Mouse (Mus musculus) neural tube, embryonic 14.5 days (tissue): ENCODE measurements around the gene Lyrm9. TPM values are rescaled to one million over a fixed set of nuclear protein-coding genes. Genes with fewer than 3 reads are reported as not detected.

Experiments used
- ATAC-seq: fragments of 200-750 bp; cut with Nextera tagmentation; 2 replicates; pipeline ENCODE4 v1.8.0; 2017; ENCODE audit warnings: low read depth, mild to moderate bottlenecking, moderate TSS enrichment, moderate library complexity
- H3K27ac ChIP-seq: fragments of 300-500 bp; sonication (generic); 2 replicates; pipeline ENCODE4 v1.5.1; 2014; ENCODE audit warnings: low read depth, mild to moderate bottlenecking, control low read depth, low read length, moderate library complexity, mixed read lengths
- H3K27me3 ChIP-seq: fragments of 300-500 bp; sonication (generic); 2 replicates; pipeline ENCODE4 v1.6.1; 2014; ENCODE audit warnings: low read length; ENCODE audit not compliant: control insufficient read depth, insufficient read depth
- H3K36me3 ChIP-seq: fragments of 300-500 bp; sonication (generic); 2 replicates; pipeline ENCODE4 v1.6.1; 2014; ENCODE audit warnings: low read length, mixed read lengths; ENCODE audit not compliant: control insufficient read depth, insufficient read depth
- H3K4me1 ChIP-seq: fragments of 300-500 bp; sonication (generic); 2 replicates; pipeline ENCODE4 v1.6.1; 2014; ENCODE audit warnings: low read length; ENCODE audit not compliant: control insufficient read depth, insufficient read depth
- H3K4me2 ChIP-seq: fragments of 300-500 bp; sonication (generic); 2 replicates; pipeline ENCODE4 v1.6.1; 2014; ENCODE audit warnings: mild to moderate bottlenecking, low read depth, low read length, control low read depth
- H3K4me3 ChIP-seq: fragments of 300-500 bp; sonication (generic); 2 replicates; pipeline ENCODE4 v1.5.1; 2014; ENCODE audit warnings: low read depth, low read length, control low read depth, mixed read lengths
- H3K9ac ChIP-seq: fragments of 300-500 bp; sonication (generic); replicated peaks from 2 replicates; pipeline ENCODE4 v1.6.1; 2014; ENCODE audit warnings: low read depth, mild to moderate bottlenecking, control low read depth, low read length, mixed read lengths
- H3K9me3 ChIP-seq: fragments of 300-500 bp; sonication (generic); 2 replicates; pipeline ENCODE4 v1.6.1; 2016; ENCODE audit warnings: low read length; ENCODE audit not compliant: control insufficient read depth
- WGBS: fragments of 180-500 bp; shearing (Covaris S2); extraction: QIAGEN DNeasy Blood & Tissue Kit; methylation state at CpG from one replicate; pipeline ENCODE4 v1.1.7; 2014; 5-methylcytosine and 5-hydroxymethylcytosine counted together
- polyA plus RNA-seq: library from polyadenylated mRNA; unstranded; fragments of >200 nt; fragmentation: Nextera tagmentation; extraction: Ambion mirVana; gene quantifications from 2 replicates; pipeline ENCODE4 v1.2.1, GENCODE M21; 2014

The Lyrm9 gene
- polyA plus RNA-seq, 1 experiment from 2014 or later: 39.3 TPM

DNA sequence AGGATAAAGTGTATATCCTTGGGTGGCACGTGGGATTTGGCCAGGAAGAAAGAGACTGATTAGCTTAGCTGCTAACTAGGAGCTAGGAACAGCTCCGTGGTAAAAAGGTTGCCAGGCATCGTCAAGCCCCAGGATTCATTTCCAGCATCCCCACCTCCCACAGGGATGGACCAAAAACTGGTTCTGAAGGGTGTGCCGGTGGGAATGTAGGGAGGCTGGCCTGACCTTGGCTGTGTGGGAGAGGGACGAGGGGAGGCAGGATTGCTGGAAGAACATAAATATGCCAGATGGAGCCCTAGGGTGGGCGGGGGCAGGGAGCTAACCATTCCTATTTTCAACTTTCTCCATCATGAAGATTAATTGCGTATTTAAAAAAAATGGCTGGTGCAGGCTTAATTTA, 1.2 kb downstream of the Lyrm9 start:
- H3K4me1 ChIP-seq: peaks cover 16% of the 10 kb centered on the region; the same call in 1 of the 2 replicates
- H3K27ac ChIP-seq: peak overlapping the region; percentile 80
- 26% methylated on average over 7 of the region's 7 CpGs for WGBS

DNA sequence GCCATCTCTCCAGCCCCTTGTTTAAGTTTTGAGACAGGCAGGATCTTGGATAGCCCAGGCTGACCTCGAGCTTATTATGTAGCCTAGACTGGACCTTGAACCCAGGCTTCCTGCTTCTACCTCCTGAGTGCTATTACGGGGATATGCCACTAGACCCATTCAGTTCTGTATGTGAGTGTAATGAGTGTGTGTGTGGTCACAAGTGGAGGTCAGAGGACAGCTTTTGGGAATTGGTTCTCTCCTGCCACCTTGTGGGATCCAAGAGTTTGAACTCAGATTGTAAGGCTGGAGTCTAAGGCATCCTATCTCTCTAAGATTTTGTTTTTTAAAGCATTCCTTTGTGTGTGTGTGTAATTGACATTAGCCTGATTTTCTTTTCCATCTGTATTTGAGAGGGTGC, 2.0 kb downstream of the Lyrm9 start:
- Histone ChIP-seq H3K4me3 (no peak overlapping the region), H3K9ac (no peak overlapping the region), H3K4me1 (peaks cover 16% of the 10 kb centered on the region; the same call in 1 of the 2 replicates), H3K36me3 (no peaks in the 10 kb centered on the region), H3K9me3 (no peaks in the 10 kb centered on the region), H3K27me3 (no peaks in the 10 kb centered on the region), H3K27ac (no peak overlapping the region), H3K4me2 (no peak overlapping the region)
- no peak for ATAC-seq
- 54% methylated on average over 2 of the region's 2 CpGs for WGBS

More for the DNA sequence above, 1.2 kb downstream of the Lyrm9 start:
- Histone ChIP-seq H3K9me3 (no peaks in the 10 kb centered on the region), H3K4me2 (peak overlapping the region; percentile 38), H3K9ac (peak overlapping the region; percentile 8; the same call in 1 of the 2 replicates), H3K36me3 (no peaks in the 10 kb centered on the region), H3K4me3 (no peak overlapping the region), H3K27me3 (no peaks in the 10 kb centered on the region)
- no peak for ATAC-seq

DNA sequence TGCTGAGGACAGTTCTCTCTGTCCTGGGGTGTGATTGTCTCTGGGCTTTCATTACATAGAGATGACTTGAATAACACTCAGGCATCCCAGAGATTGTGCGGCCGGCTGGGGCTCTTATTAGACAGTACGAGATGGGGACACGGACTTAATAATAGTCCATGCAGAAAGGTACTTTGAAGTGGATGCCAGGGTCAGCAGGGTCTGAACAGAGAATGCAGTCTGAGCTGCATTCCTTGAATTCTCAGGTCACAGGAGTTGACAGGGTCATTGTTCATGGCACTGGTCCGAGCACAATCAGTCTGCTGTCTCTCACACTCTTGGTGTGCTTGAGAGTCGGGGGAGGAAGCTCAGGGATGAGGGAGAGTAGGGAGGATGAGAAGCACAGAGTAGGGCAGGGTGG, 3.0 kb downstream of the Lyrm9 start:
- Histone ChIP-seq H3K27me3 (no peaks in the 10 kb centered on the region), H3K36me3 (no peaks in the 10 kb centered on the region), H3K27ac (no peak overlapping the region), H3K4me3 (no peak overlapping the region), H3K4me2 (no peak overlapping the region), H3K9ac (no peak overlapping the region), H3K9me3 (no peaks in the 10 kb centered on the region), H3K4me1 (peaks cover 16% of the 10 kb centered on the region; the same call in 1 of the 2 replicates)
- 10% methylated on average over 6 of the region's 6 CpGs for WGBS
- no peak for ATAC-seq

DNA sequence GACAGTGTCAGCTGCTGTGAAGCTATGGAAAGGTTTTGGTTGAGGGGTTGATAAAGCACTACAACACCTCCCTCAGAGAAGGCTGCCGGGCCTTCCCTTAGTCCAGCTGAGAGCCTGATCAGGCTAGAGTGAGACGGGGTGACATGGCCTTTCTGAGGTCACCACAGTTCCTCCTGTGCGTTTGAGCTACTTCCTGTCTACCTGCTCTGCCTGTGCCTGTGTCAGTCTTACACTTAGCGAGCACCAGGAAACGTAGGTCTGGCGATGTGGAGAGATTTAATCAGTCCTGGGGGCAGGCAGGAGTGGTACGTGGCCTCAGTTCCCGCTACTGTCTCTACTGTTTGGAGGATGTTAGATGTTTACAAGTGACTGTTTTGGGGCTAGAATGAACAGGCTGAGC, 3.8 kb downstream of the Lyrm9 start:
- no peak overlapping the region for H3K27ac ChIP-seq
- no peak overlapping the region for H3K4me2 ChIP-seq
- WGBS: 73% methylated on average over 8 of the region's 8 CpGs
- H3K27me3 ChIP-seq: no peaks in the 10 kb centered on the region
- no peaks in the 10 kb centered on the region for H3K36me3 ChIP-seq
- H3K9ac ChIP-seq: no peak overlapping the region
- H3K9me3 ChIP-seq: no peaks in the 10 kb centered on the region
- H3K4me1 ChIP-seq: peaks cover 16% of the 10 kb centered on the region; the same call in 1 of the 2 replicates
- H3K4me3 ChIP-seq: no peak overlapping the region
- no peak for ATAC-seq

DNA sequence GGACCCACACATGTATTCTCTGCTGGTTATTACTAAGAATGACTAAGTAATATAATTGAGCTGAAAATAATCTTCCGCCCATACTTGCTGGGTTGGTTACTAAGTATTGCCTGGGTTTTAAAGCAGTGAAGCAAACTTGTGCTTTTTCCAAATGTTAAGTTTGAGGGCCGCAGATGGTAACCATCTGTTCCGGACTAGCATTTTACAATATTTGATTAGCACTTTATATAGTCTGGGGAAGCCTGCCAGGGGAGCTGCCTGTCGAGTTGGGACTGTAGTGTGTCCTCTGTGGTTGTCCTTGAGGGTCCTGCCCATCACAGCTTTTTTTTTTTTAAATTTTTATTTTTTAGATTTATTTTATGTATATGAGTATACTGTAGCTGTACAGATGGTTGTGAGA, 5.3 kb downstream of the Lyrm9 start:
- Histone ChIP-seq H3K9me3 (no peaks in the 10 kb centered on the region), H3K4me2 (no peak overlapping the region), H3K4me3 (no peak overlapping the region), H3K36me3 (no peaks in the 10 kb centered on the region), H3K27ac (no peak overlapping the region), H3K27me3 (no peaks in the 10 kb centered on the region), H3K9ac (no peak overlapping the region), H3K4me1 (peaks cover 8% of the 10 kb centered on the region; the same call in 1 of the 2 replicates)
- no peak for ATAC-seq
- 69% methylated on average over 4 of the region's 4 CpGs for WGBS

DNA sequence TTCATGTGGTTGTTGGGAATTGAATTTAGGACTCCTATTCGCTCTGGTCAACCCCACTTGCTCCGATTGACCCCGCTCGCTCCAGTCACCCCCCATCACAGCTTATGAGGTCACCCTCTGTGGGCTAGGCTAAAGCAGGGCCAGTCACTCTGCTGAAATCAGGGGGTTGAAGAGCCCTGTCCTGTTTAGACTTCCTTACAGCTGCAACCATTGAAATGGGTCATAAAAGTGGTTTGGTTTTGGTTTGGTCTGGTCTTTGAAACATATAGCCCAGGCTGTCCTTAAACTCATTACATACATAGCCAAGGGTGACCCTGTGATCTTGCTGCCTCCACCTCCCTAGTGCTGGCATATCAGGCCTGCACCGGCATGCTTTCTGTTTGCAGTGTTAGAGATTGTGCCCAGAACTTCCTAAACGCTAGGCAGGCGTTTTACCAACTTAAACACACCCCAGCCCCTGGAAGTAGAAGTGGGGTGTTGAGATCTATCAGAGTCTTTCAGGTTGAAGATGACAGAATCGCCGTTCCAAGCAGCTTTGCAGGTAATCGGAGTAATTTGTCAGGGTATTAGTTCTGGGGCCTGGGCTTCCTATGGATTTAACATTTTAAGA, 5.8 kb downstream of the Lyrm9 start:
- Histone ChIP-seq H3K27ac (no peak overlapping the region), H3K9ac (no peak overlapping the region), H3K27me3 (no peaks in the 10 kb centered on the region), H3K36me3 (no peaks in the 10 kb centered on the region), H3K4me2 (no peak overlapping the region), H3K9me3 (no peaks in the 10 kb centered on the region), H3K4me3 (no peak overlapping the region), H3K4me1 (peaks cover 5% of the 10 kb centered on the region; the same call in 1 of the 2 replicates)
- WGBS: 94% methylated on average over 10 of the region's 10 CpGs
- no peak for ATAC-seq

DNA sequence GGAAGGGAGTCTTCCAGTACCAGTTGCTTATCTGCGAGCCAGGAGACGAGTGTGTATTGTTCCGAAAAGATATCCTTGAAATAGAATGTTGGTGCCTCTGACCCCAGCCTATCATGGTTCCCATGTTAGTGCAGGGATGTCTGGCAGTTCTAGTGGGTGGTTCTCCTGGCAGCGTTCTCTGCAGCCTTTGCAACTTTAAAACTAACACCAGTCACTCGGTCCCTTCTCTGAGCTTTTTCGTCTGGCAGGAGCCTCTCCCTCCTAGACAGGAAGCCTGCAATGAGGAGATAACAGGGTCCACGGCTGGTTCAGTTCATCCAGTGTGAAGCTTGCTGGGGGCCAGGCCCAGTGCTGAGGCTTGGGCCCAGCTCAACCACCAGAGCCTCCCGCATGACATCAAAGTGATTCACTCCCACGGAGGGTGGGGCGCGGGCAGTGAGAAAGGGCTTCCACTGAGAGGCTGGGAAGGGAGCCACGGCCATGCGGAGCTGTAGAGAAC, 6.5 kb downstream of the Lyrm9 start:
- no peak overlapping the region for H3K9ac ChIP-seq
- no peaks in the 10 kb centered on the region; the same call in 1 of the 2 replicates for H3K4me1 ChIP-seq
- H3K27ac ChIP-seq: no peak overlapping the region
- H3K4me3 ChIP-seq: no peak overlapping the region
- ATAC-seq: no peak
- no peak overlapping the region for H3K4me2 ChIP-seq
- no peaks in the 10 kb centered on the region for H3K27me3 ChIP-seq
- 77% methylated on average over 13 of the region's 13 CpGs for WGBS
- no peaks in the 10 kb centered on the region for H3K36me3 ChIP-seq
- no peaks in the 10 kb centered on the region for H3K9me3 ChIP-seq

DNA sequence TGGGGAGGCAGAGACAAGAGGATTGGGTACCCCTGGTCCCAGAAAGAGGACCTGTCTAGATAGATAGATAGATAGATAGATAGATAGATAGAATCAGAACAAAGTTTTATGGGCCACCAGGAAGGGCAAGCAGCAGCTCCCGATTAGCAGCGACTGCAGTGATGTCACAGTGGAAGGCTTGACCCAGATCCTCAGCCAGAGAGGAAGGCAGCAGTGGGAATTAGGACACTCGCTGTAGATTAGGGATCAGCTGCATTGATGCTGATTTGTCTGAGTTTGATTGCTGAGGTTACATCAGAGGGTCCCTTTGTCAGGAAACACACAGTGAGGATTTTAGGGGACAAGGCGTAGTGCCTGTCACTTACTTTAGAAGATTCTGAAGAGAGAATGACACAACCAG, 10.1 kb downstream of the Lyrm9 start:
- H3K4me3 ChIP-seq: no peak overlapping the region
- H3K4me1 ChIP-seq: 0 out of 2 replicates have a peak, but pooled peaks cover 4% of the 10 kb centered on the region
- no peaks in the 10 kb centered on the region for H3K36me3 ChIP-seq
- no peak for ATAC-seq
- no peak overlapping the region for H3K4me2 ChIP-seq
- H3K27me3 ChIP-seq: no peaks in the 10 kb centered on the region
- 87% methylated on average over 4 of the region's 4 CpGs for WGBS
- H3K27ac ChIP-seq: no peak overlapping the region
- no peaks in the 10 kb centered on the region for H3K9me3 ChIP-seq
- H3K9ac ChIP-seq: no peak overlapping the region

DNA sequence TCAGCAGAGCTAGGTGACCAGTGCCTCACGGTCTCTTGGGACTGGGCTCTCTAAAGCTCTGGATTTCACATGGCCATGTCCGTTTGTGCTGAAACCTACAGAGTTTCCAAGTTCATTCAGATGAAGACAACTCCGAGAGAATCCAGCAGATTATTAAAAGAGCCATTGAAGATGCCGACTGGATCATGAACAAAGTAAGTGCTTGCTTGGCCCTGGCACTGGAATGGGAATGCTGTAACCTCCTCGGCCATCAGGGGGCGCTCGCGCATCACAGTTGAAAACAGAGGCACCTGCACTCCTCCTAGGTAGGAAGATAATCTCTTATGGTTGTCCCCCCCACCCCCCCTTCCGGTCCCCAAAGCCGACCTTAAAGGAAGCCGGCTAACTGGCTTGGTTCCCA, 11.6 kb downstream of the Lyrm9 start:
- Histone ChIP-seq H3K36me3 (no peaks in the 10 kb centered on the region), H3K4me1 (0 out of 2 replicates have a peak, but pooled peaks cover 4% of the 10 kb centered on the region), H3K4me3 (no peak overlapping the region), H3K27ac (no peak overlapping the region), H3K9me3 (no peaks in the 10 kb centered on the region), H3K9ac (no peak overlapping the region), H3K4me2 (no peak overlapping the region), H3K27me3 (no peaks in the 10 kb centered on the region)
- 12% methylated on average over 11 of the region's 11 CpGs for WGBS
- ATAC-seq: no peak
